Mouse (Mus musculus) olfactory bulb, adult 2 months (tissue): ENCODE results near the gene Rab11fip2.

Source experiments
- CTCF ChIP-seq: fragments of 200-500 bp; IDR thresholded peaks from 2 replicates; pipeline ENCODE4 v1.5.1; 2012; ENCODE audit warnings: low read depth, mild to moderate bottlenecking, low read length, moderate library complexity; ENCODE audit not compliant: insufficient read depth
- POLR2A ChIP-seq: fragments of 200-500 bp; IDR thresholded peaks from 2 replicates; pipeline ENCODE4 v1.6.1; 2012; ENCODE audit warnings: mild to moderate bottlenecking, low read depth, low read length, moderate library complexity; ENCODE audit not compliant: insufficient read depth

DNA sequence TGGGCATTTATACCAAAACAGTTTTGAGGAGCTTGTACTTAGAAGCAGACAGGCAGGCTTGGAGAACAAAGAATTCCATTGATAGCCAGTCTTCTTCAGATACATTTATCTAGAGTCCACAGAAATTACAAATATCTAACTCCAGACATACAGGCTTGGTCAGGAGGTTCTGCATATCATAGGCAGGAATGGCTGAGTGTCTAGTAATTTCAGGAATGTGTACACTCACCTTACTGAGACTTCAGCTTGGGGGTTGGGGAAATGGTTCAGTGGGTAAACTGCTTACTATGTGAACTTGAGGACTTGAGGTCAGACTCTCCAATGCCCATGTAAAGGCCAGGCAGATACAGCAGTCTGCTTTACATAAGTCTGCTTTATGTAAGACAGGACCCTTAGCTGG is 81.0 kb downstream of the Rab11fip2 start:
- TF ChIP-seq POLR2A (no peak), CTCF (no peak)
